Mouse (Mus musculus) hindbrain, embryonic 10.5 days (tissue): ENCODE results near the gene Nelfcd. TPM values are rescaled to one million over a fixed set of nuclear protein-coding genes. Genes with fewer than 3 reads are reported as not detected.

ENCODE experiments used
- DNase-seq: peaks from one replicate; pipeline ENCODE4 v3.0.0-alpha.2; 2017; ENCODE audit warnings: low spot score
- H3K27ac ChIP-seq: fragments of 300-500 bp; sonication (generic); 2 replicates; pipeline ENCODE4 v1.5.1; 2016; ENCODE audit warnings: mild to moderate bottlenecking, moderate library complexity
- H3K27me3 ChIP-seq: fragments of 300-500 bp; sonication (generic); 2 replicates; pipeline ENCODE4 v1.6.1; 2016; ENCODE audit warnings: mild to moderate bottlenecking; ENCODE audit not compliant: poor library complexity, insufficient read depth, severe bottlenecking
- H3K36me3 ChIP-seq: fragments of 300-500 bp; sonication (generic); 2 replicates; pipeline ENCODE4 v1.6.1; 2016; ENCODE audit warnings: mild to moderate bottlenecking, moderate library complexity
- H3K4me1 ChIP-seq: fragments of 300-500 bp; sonication (generic); replicated peaks from 2 replicates; pipeline ENCODE4 v1.6.1; 2016; ENCODE audit warnings: mild to moderate bottlenecking
- H3K4me3 ChIP-seq: fragments of 300-500 bp; sonication (generic); 2 replicates; pipeline ENCODE4 v1.5.1; 2016; ENCODE audit warnings: mild to moderate bottlenecking, moderate library complexity
- H3K9me3 ChIP-seq: fragments of 300-500 bp; sonication (generic); 2 replicates; pipeline ENCODE4 v1.6.1; 2016; ENCODE audit warnings: mild to moderate bottlenecking, moderate library complexity
- WGBS: fragments of 180-500 bp; shearing (Covaris S2); methylation state at CpG from one replicate; pipeline ENCODE4 v1.1.7; 2016; 5-methylcytosine and 5-hydroxymethylcytosine counted together
- polyA plus RNA-seq: library from polyadenylated mRNA; unstranded; fragments of >200 nt; fragmentation: Nextera tagmentation; extraction: Ambion mirVana; gene quantifications from 2 replicates; pipeline ENCODE4 v1.2.1, GENCODE M21; 2016

The Nelfcd gene
- polyA plus RNA-seq, 1 experiment from 2014 or later = 196 TPM

DNA sequence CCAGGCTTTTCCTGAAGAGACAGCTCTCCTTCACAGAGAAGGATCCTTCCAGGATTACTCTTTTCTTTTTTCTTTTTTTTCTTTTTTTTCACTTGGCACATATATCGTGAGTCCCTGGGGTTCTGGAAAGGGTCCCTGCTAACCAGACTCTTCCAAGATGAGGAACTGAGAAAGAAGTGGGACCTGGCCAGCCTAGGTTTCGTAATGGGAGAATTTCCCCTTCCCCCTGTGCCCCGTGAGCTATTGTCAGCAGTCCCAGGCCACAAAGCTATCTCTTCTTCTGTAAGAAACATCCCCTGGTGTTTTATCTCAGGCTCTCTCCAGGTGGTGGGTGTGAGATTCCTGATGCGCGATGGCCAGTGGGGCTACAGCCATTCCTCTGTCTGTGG is 23.8 kb downstream of the Nelfcd start:
- Histone ChIP-seq H3K9me3 (no peaks in the 10 kb centered on the region), H3K4me3 (peak overlapping the region; percentile 64; the same call in 1 of the 2 replicates), H3K27me3 (no peaks in the 10 kb centered on the region), H3K36me3 (peaks cover 28% of the 10 kb centered on the region), H3K27ac (peak overlapping the region; percentile 91), H3K4me1 (peaks cover 48% of the 10 kb centered on the region)
- no peak for DNase-seq
- 42% methylated on average over 5 of the region's 5 CpGs for WGBS

DNA sequence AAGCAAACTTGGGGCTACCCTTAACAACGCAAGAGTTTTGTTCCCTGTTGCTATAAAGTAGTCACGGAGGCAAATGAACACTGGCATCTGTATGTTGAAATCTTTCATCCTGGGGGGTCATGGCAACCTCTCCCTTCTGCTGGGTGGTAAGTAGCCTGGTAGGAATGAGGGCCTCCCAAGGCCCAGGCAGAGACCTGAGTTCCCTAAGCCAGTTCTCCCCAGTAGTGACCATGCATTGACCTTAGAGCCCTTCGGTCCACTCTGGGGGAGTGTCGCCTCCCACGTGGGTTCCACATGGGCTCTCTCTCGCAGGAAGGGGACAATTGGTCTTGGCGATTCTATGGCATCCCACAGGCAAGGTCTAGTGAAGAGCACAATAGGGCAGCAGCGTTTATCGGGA is 24.4 kb downstream of the Nelfcd start:
- Histone ChIP-seq H3K4me1 (peaks cover 44% of the 10 kb centered on the region), H3K9me3 (no peaks in the 10 kb centered on the region), H3K27me3 (no peaks in the 10 kb centered on the region), H3K36me3 (peaks cover 23% of the 10 kb centered on the region), H3K27ac (no peak overlapping the region; the same call in 1 of the 2 replicates), H3K4me3 (no peak overlapping the region)
- 76% methylated on average over 9 of the region's 9 CpGs for WGBS
- no peak for DNase-seq

DNA sequence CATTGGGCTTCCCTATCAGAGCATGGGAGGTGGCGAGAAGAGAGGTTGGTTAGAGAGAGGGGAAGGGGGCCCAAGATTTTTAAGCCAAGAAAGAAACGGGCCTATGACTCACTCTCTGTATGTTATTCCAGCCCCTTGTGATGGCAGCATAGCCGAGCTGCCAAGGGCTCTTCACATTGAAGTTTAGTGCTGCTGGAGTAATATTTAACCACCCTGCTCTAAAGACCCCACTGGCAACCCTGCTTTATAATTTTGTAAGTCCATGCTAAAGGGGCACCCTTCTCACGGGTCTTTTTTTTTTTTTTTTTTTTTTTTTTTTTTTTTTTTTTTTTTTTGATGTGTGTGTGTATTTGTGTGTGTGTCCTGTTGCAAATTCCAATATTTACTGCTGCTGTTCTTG is 26.3 kb downstream of the Nelfcd start:
- 87% methylated on average over 4 of the region's 4 CpGs for WGBS
- Histone ChIP-seq H3K27ac (no peak overlapping the region), H3K4me1 (peaks cover 54% of the 10 kb centered on the region), H3K36me3 (peaks cover 6% of the 10 kb centered on the region; the same call in 1 of the 2 replicates), H3K27me3 (no peaks in the 10 kb centered on the region), H3K9me3 (no peaks in the 10 kb centered on the region), H3K4me3 (no peak overlapping the region)
- no peak for DNase-seq

DNA sequence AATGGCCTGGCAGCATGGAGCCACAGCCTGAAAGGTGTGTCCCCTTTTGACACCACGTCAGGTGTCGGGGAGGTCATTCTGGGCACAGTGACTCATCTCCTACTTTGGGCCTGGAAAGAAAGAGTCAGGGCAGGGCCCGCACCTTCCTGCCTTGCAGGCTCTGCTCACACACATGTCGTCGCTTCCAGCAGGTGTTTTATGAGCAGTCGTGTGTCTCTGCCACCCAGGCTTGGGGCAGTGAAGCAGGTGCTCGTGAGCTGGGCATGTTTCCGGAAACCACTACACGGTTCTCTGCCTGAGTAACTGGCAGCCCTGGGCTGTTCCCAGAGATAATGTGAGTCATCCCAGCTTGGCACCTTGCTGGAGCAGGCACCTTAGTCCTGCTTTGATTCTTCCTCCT is 26.9 kb downstream of the Nelfcd start:
- Histone ChIP-seq H3K36me3 (peaks cover under 1% of the 10 kb centered on the region; the same call in 1 of the 2 replicates), H3K27ac (no peak overlapping the region), H3K4me1 (peaks cover 52% of the 10 kb centered on the region), H3K9me3 (no peaks in the 10 kb centered on the region), H3K27me3 (no peaks in the 10 kb centered on the region), H3K4me3 (no peak overlapping the region)
- WGBS = 85% methylated on average over 9 of the region's 9 CpGs
- no peak for DNase-seq

DNA sequence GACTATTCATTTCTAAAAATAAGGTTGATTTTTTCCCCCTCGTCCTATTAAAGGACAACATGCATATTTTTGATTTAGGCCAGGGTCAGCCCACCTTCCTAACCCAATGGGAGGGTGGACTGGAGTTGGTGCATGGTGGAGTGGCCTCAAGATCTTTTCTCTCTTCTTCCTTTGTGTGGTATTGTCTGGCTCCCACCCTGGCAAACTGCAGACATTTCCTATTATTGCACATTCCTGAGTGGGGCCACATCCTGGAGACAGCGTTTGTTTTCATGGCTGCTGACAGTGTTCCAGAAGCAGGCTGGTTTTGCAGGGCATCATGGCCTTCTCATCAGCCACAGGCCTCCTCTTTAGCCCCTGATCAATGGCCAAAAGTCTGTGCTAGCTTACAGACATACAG is 27.4 kb downstream of the Nelfcd start:
- DNase-seq = no peak
- no peak overlapping the region for H3K4me3 ChIP-seq
- whole genome bisulfite sequencing = 60% methylated on average over 2 of the region's 2 CpGs
- no peaks in the 10 kb centered on the region for H3K27me3 ChIP-seq
- H3K4me1 ChIP-seq = peaks cover 46% of the 10 kb centered on the region
- 0 out of 2 replicates have a peak overlapping the region, but pooled peaks have one; percentile 56 for H3K27ac ChIP-seq
- H3K9me3 ChIP-seq = no peaks in the 10 kb centered on the region
- no peaks in the 10 kb centered on the region for H3K36me3 ChIP-seq

DNA sequence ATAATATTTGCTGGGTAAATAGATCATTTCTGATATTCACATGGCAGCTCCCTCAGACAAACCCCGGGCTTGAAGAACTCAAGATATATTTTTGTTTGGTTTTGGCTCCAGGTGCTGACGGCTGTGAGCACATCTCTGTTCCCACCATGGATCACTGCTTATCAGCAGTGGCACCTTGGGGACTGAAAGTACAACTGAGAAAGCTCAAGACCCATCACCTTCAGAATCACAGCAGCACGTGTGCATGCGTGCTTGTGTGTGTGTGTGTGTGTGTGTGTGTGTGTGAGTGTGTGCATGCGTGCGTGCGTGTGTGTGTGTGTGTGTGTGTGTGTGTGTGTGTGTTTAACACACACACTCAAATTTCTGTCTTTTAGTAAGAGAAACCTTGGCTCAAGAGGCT is 28.8 kb downstream of the Nelfcd start:
- no peak for DNase-seq
- Histone ChIP-seq H3K36me3 (no peaks in the 10 kb centered on the region), H3K27ac (no peak overlapping the region), H3K4me3 (no peak overlapping the region), H3K27me3 (no peaks in the 10 kb centered on the region), H3K9me3 (no peaks in the 10 kb centered on the region), H3K4me1 (peaks cover 33% of the 10 kb centered on the region)
- WGBS = 84% methylated on average over 7 of the region's 7 CpGs

DNA sequence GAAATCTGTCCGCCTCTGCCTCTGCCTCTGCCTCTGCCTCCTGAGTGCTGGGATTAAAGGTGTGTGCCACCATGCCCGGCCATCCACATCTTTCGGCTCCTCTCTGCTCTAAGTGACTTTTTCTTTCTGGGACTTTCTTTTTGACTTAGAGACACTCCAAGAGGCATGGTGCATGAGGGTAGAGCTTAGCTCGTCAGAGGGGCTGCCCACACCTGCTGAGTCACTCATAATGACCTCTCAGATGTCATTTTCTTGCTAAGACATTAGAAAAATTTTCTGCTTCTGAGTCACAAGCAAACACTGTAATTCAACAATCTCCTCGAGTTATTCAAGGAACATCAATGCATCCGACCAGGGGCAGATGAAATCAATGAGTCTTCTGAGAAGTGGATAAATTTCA is 29.4 kb downstream of the Nelfcd start:
- H3K4me3 ChIP-seq = no peak overlapping the region
- H3K27ac ChIP-seq = no peak overlapping the region
- no peak for DNase-seq
- no peaks in the 10 kb centered on the region for H3K36me3 ChIP-seq
- no peaks in the 10 kb centered on the region for H3K27me3 ChIP-seq
- no peaks in the 10 kb centered on the region for H3K9me3 ChIP-seq
- WGBS = 88% methylated on average over 6 of the region's 6 CpGs
- H3K4me1 ChIP-seq = peaks cover 26% of the 10 kb centered on the region

DNA sequence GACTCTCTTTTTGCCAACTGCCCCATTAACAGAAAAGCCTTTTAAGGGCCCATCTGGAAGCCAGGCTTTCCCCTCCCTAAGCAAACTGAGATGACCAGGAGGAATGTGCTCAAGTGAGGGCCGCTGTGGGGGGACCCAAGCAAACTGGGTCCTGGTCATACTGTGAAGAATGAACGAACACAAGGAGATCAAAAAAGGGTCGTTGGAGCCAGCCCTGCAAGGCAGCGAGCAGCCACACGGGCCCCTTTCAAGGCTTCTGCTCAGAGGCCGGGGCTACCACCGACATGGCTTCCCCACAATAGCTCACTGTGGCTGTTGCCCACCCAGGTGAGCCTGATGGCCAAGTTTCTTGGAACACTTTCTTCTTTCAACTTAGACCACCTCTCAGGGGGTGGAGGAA is 30.9 kb downstream of the Nelfcd start:
- H3K27ac ChIP-seq = peak overlapping the region; percentile 6; the same call in 1 of the 2 replicates
- 53% methylated on average over 7 of the region's 7 CpGs for WGBS
- peaks cover 26% of the 10 kb centered on the region for H3K4me1 ChIP-seq
- H3K36me3 ChIP-seq = no peaks in the 10 kb centered on the region
- DNase-seq = no peak
- H3K4me3 ChIP-seq = no peak overlapping the region
- H3K27me3 ChIP-seq = no peaks in the 10 kb centered on the region
- no peaks in the 10 kb centered on the region for H3K9me3 ChIP-seq

DNA sequence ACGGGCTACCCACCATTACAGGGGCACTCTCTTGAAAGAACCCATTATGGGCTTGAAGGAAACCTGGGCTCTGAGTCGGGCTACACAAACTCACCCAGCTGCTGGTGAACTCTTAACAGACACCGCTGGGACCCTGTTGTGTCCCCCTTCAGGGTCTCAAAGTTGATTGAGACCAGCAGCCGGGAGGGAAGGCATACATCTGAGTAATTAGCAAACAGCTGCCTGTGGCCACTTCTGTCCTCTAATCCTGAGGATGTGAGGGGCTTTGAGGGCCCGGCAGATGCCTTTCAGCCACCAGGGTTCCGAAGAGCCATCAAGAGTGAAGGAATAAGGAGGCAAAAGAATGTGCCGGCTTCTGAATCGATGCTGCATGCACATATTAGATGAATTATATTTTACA is 31.3 kb downstream of the Nelfcd start:
- no peaks in the 10 kb centered on the region for H3K36me3 ChIP-seq
- no peak overlapping the region for H3K4me3 ChIP-seq
- no peaks in the 10 kb centered on the region for H3K9me3 ChIP-seq
- H3K27me3 ChIP-seq = no peaks in the 10 kb centered on the region
- H3K27ac ChIP-seq = peak overlapping the region; percentile 6; the same call in 1 of the 2 replicates
- WGBS = 68% methylated on average over 8 of the region's 8 CpGs
- peaks cover 26% of the 10 kb centered on the region for H3K4me1 ChIP-seq
- no peak for DNase-seq

DNA sequence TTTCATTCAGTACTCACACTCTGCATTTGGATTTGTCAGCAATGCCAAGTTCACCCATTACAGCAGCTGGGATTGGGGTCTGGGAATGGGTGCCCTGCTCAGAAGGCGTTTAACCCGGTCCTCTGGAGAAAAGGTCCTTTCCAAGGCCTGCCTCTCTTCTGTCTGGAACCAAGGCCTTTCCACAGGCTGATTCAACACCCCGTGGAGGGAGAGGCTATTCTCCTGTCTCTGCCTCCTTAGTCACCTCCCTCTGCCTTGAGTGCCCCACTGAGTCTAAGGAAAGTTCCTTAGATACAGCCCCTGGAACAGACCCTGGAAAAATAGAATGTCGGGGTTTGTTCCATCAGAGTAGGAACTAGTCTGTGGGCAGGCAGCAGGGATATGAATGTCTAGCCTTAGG is 32.8 kb downstream of the Nelfcd start:
- Histone ChIP-seq H3K36me3 (no peaks in the 10 kb centered on the region), H3K9me3 (no peaks in the 10 kb centered on the region), H3K27ac (no peak overlapping the region), H3K4me1 (peaks cover 15% of the 10 kb centered on the region), H3K27me3 (no peaks in the 10 kb centered on the region), H3K4me3 (no peak overlapping the region)
- DNase-seq = no peak
- WGBS = 85% methylated on average over 4 of the region's 4 CpGs

DNA sequence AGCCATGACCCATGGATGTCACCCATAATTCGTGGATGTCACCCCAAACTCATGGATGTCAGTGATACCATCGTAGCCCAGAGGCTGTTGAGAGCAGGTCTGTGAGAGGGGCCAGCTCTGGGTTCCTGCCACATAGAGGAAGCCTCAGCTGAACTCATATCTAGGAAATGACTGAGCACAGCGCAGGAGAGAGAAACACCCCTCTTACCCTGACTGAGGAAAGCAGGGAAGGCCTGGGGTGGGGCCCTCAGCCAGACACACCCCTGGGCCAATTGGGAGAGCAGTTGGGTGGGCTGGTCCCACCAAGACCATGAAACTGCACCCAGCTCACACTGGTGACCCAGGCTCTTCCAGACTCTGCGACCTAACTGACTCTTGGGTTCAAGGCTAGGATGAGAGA is 34.7 kb downstream of the Nelfcd start, which contains the start of gene Tubb1:
TSS of gene Tubb1 (plus strand) at position 343 of the 400 bp plus-strand sequence.
- no peak within 1 kb of the TSS for H3K4me3 ChIP-seq
- H3K36me3 ChIP-seq = no peaks in the 10 kb centered on the region
- WGBS = 75% methylated on average over 4 of the region's 4 CpGs
- no peaks in the 10 kb centered on the region for H3K9me3 ChIP-seq
- peaks cover 16% of the 10 kb centered on the region for H3K4me1 ChIP-seq
- no peaks in the 10 kb centered on the region for H3K27me3 ChIP-seq
- no peak within 1 kb of the TSS for H3K27ac ChIP-seq
- no peak for DNase-seq

DNA sequence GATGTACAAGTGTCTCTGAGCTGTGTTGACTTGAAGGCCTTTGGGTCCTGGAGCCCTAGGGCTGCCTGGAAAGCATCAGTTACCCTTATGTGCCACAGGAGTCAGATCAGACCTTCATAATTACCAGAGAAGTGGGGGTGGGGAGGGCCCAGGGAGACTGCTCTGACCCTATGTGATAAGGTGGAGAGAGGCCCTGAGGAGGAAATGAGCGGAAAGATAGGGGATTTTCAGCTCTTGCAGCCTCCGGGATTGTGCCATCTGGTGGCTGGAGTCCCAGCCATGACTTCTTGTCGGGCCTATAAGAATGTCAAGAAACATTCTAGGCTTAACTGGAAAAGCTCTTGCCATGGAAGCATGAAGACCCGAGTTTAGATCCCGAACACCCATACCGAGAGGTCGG is 38.1 kb downstream of the Nelfcd start:
- Histone ChIP-seq H3K36me3 (no peaks in the 10 kb centered on the region), H3K4me1 (peaks cover 16% of the 10 kb centered on the region), H3K9me3 (no peaks in the 10 kb centered on the region), H3K27ac (no peak overlapping the region), H3K4me3 (no peak overlapping the region), H3K27me3 (no peaks in the 10 kb centered on the region)
- 77% methylated on average over 7 of the region's 7 CpGs for WGBS
- DNase-seq = no peak

DNA sequence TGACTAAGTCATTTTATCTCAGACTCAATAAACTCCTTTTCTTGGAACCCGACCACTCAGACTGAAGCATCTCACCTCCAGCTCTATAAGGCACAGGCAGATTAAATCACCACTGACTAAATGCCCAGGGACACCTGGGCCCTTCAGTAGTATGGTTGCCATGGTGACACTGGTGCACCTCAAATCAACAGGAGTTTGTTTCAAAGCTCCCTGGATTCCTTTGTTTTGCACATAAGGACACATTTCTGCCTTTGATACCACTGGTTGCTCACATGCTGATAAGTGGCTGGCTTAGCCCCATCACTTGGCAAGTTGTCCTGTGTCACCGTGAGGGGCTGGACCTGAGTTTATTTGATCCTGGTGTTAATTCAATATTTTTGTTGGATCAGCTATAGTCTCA is 43.8 kb downstream of the Nelfcd start:
- Histone ChIP-seq H3K27ac (no peak overlapping the region), H3K4me1 (peaks cover 37% of the 10 kb centered on the region), H3K36me3 (peaks cover 30% of the 10 kb centered on the region), H3K27me3 (no peaks in the 10 kb centered on the region), H3K4me3 (no peak overlapping the region), H3K9me3 (no peaks in the 10 kb centered on the region)
- DNase-seq = no peak
- 75% methylated on average over 2 of the region's 2 CpGs for WGBS

DNA sequence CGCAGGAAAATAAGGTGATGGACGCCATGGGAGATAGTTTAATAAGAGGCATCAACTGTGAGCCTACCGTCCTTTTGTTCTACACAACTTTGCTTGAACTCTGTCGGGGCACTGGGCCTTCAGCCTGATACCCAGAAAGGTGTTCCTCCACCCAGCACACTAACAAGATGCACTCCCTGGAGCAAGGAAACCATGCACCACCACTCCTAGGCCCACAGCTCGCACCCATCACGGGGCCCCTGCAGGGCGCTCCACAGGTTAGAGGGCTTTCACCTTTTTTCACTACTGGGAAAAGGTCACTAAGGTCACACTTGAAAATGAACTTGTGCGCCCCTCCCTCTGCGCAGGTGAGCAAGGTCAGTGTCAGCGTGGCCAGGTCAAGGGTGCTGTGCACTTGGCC is 47.8 kb downstream of the Nelfcd start:
- H3K36me3 ChIP-seq = peaks cover 67% of the 10 kb centered on the region
- H3K4me3 ChIP-seq = peak overlapping the region; percentile 82
- no peak for DNase-seq
- 41% methylated on average over 10 of the region's 10 CpGs for WGBS
- peaks cover 24% of the 10 kb centered on the region for H3K4me1 ChIP-seq
- peak overlapping the region; percentile 98 for H3K27ac ChIP-seq
- no peaks in the 10 kb centered on the region for H3K27me3 ChIP-seq
- no peaks in the 10 kb centered on the region for H3K9me3 ChIP-seq
